In genomic region chr16:30405925-30406670, GRCm38 (mm10) we compare ENCODE assay signal across 8 mouse cellular contexts. TPM values are rescaled to one million over a fixed set of nuclear protein-coding genes. Genes with fewer than 3 reads are reported as not detected.
DNase-seq lines count a peak whose midpoint lies in the region.

Gene Atp13a3, minus strand, starts transcription at chr16:30405975.

- no peak for DNase-seq in layer of hippocampus, adult 8-10 months (ENCODE audit: low spot score in 2 of 2)
- no peak for DNase-seq in layer of hippocampus, adult 9-10 months (ENCODE audit: low spot score)
- DNase-seq in adrenal gland, postnatal 10 days: no peak
- DNase-seq in gastrocnemius, adult 8-10 months (ENCODE audit: low spot score in 2 of 2): no peak
- no peak for DNase-seq in left cerebral cortex, adult 8-10 months (ENCODE audit: low spot score in 2 of 2)
- DNase-seq in right cerebral cortex, postnatal 36 days (ENCODE audit: low spot score in 2 of 2): no peak
- no peak for DNase-seq in cerebellum, adult 18-20 months
- no peak for DNase-seq in cerebellum, adult 11 months

RNA-seq across cellular contexts. Expression of gene Atp13a3, which starts in this region (rescaled TPM):
- total RNA-seq in layer of hippocampus, adult 8-10 months (2022): 10 to 100 TPM; 63.5 to 84.2 (median 66.8) TPM
- 10 to 100 TPM; 85.2 to 92.0 TPM for total RNA-seq in adrenal gland, postnatal 10 days (2021)
- total RNA-seq in gastrocnemius, adult 8-10 months (2022): 10 to 100 TPM; 30.2 to 43.7 (median 36.2) TPM
- 10 to 100 TPM; 64.3 to 76.4 (median 67.1) TPM for total RNA-seq in left cerebral cortex, adult 8-10 months (2022)
